Mouse (Mus musculus) A20 (cell line): Measurements from ENCODE around the gene Lce1f.
"Not testable (repeated sequence)": the region's sequence is repeated elsewhere in the genome, so short reads cannot be mapped to it uniquely, and the experiment has no call there.

Experiments used
- DNase-seq: peaks from one replicate; pipeline ENCODE4 v3.0.0-alpha.2; 2011; ENCODE audit warnings: low read depth, low spot score

Gene Lce1f

GRCm38 (mm10) chr3:92720250-92720649 lies at the start of gene Lce1f:
Gene Lce1f (minus strand): TSS chr3:92720350.
- DNase-seq = no peak

GRCm38 (mm10) chr3:92764965-92765364 lies 44.8 kb upstream of the Lce1f start, which contains the start of gene Lce1h:
Gene Lce1h (minus strand): TSS chr3:92765065.
- DNase-seq = no peak

GRCm38 (mm10) chr3:92753197-92753596 lies 33.0 kb upstream of the Lce1f start:
- DNase-seq = no peak

GRCm38 (mm10) chr3:92752238-92752637 lies 32.1 kb upstream of the Lce1f start, which contains the start of gene Lce1g:
Gene Lce1g (minus strand): TSS chr3:92752338.
- DNase-seq = no peak

GRCm38 (mm10) chr3:92738996-92739395 lies 18.8 kb upstream of the Lce1f start, which contains the start of gene Gm38119:
Gene Gm38119 (minus strand): TSS chr3:92739096.
- no peak for DNase-seq

GRCm38 (mm10) chr3:92722631-92723030 lies 2.5 kb upstream of the Lce1f start:
- no peak for DNase-seq

- no peak for DNase-seq
Measured at GRCm38 (mm10) chr3:92715122-92715521, 5.0 kb downstream of the Lce1f start.

- no peak for DNase-seq
Measured at GRCm38 (mm10) chr3:92708974-92709373, 11.2 kb downstream of the Lce1f start, which contains the start of gene Lce1e. Gene Lce1e (minus strand): TSS chr3:92709074.

- DNase-seq = no peak
Measured at GRCm38 (mm10) chr3:92694613-92695012, 25.5 kb downstream of the Lce1f start.

- DNase-seq = no peak
Measured at GRCm38 (mm10) chr3:92691688-92692087, 28.5 kb downstream of the Lce1f start.

- not testable (repeated sequence) for DNase-seq
Measured at GRCm38 (mm10) chr3:92689154-92689553, 31.0 kb downstream of the Lce1f start.

- no peak for DNase-seq
Measured at GRCm38 (mm10) chr3:92687110-92687509, 33.0 kb downstream of the Lce1f start, which contains the start of gene Lce1d. Gene Lce1d (minus strand): TSS chr3:92687210.

GRCm38 (mm10) chr3:92678947-92679346 lies 41.2 kb downstream of the Lce1f start, which contains the start of gene Lce1c:
Gene Lce1c (plus strand): TSS chr3:92679247.
- DNase-seq = no peak

- DNase-seq = no peak
Measured at GRCm38 (mm10) chr3:92670215-92670614, 49.9 kb downstream of the Lce1f start, which contains the start of gene Lce1a2. Gene Lce1a2 (minus strand): TSS chr3:92670315.
